Mouse (Mus musculus) MEL (cell line): ENCODE data around the gene Poc1b. TPM values are rescaled to one million over a fixed set of nuclear protein-coding genes. Genes with fewer than 3 reads are reported as not detected.
A peak's percentile ranks its signal among the peaks of the same experiment; 100 is the strongest.

Experiments used
- DNase-seq: peaks from one replicate; pipeline ENCODE4 v3.0.0; 2011; ENCODE audit warnings: low read depth, low spot score
- H3K27ac ChIP-seq: 2 replicates; pipeline ENCODE4 v1.5.1; 2012; ENCODE audit warnings: low read depth, mild to moderate bottlenecking, control low read depth, low read length, moderate library complexity; ENCODE audit not compliant: control insufficient read depth
- H3K27me3 ChIP-seq, 2 experiments: fragments of 150-350 bp in 1 of 2; sonication (generic) in 1 of 2; 2 replicates each; pipeline ENCODE4 v1.6.1; 2012; ENCODE audit warnings: low read length in 2 of 2, mild to moderate bottlenecking in 2 of 2, improper control_type of control experiment in 1 of 2, moderate library complexity in 1 of 2; ENCODE audit not compliant: insufficient read depth in 2 of 2, control insufficient read depth in 1 of 2
- H3K36me3 ChIP-seq, 2 experiments: 2 replicates each; pipeline ENCODE4 v1.6.1; 2012 to 2014; ENCODE audit warnings: low read length in 2 of 2, improper control_type of control experiment in 1 of 2, inconsistent platforms in 1 of 2, mild to moderate bottlenecking in 1 of 2; ENCODE audit not compliant: insufficient read depth in 2 of 2, control insufficient read depth in 1 of 2
- H3K4me1 ChIP-seq, 2 experiments: fragments of 150-350 bp in 1 of 2; sonication (generic) in 1 of 2; 2 replicates each; pipeline ENCODE4 v1.6.1; 2012; ENCODE audit warnings: low read length in 2 of 2, improper control_type of control experiment in 1 of 2, mild to moderate bottlenecking in 1 of 2; ENCODE audit not compliant: insufficient read depth in 2 of 2, control insufficient read depth in 1 of 2
- H3K4me3 ChIP-seq, 2 experiments: fragments of 150-350 bp in 1 of 2; sonication (generic) in 1 of 2; 2 replicates each; pipeline ENCODE4 v1.5.1; 2012; ENCODE audit warnings: low read depth in 2 of 2, low read length in 2 of 2, mild to moderate bottlenecking in 2 of 2, moderate library complexity in 2 of 2, control low read depth in 1 of 2, improper control_type of control experiment in 1 of 2; ENCODE audit not compliant: control insufficient read depth in 1 of 2, insufficient read depth in 1 of 2
- H3K79me2 ChIP-seq: 2 replicates; pipeline ENCODE4 v1.6.1; 2012; ENCODE audit warnings: mild to moderate bottlenecking, low read length, moderate library complexity; ENCODE audit not compliant: control insufficient read depth, poor library complexity, insufficient read depth
- H3K9ac ChIP-seq: 2 replicates; pipeline ENCODE4 v1.6.1; 2012; ENCODE audit warnings: low read depth, mild to moderate bottlenecking, control low read depth, low read length, moderate library complexity; ENCODE audit not compliant: control insufficient read depth, poor library complexity, severe bottlenecking
- H3K9me3 ChIP-seq: fragments of 150-350 bp; sonication (generic); replicated peaks from 2 replicates; pipeline ENCODE4 v1.6.1; 2012; ENCODE audit warnings: mild to moderate bottlenecking, low read length, improper control_type of control experiment, moderate library complexity; ENCODE audit not compliant: insufficient read depth
- CHD2 ChIP-seq: IDR thresholded peaks from 2 replicates; pipeline ENCODE4 v1.6.1; 2011; ENCODE audit warnings: low read length, improper control_type of control experiment
- CTCF ChIP-seq, 3 experiments: IDR thresholded peaks in 2 of 3; conservative IDR thresholded peaks in 1 of 3; 2 replicates each; pipeline ENCODE4 v1.5.1; 2011 to 2012; ENCODE audit warnings: low read length in 3 of 3, low read depth in 2 of 3, mild to moderate bottlenecking in 2 of 3, improper control_type of control experiment in 1 of 3, inconsistent platforms in 1 of 3, mixed read lengths in 1 of 3, moderate library complexity in 1 of 3; ENCODE audit not compliant: control insufficient read depth in 1 of 3, insufficient read depth in 1 of 3, poor library complexity in 1 of 3, severe bottlenecking in 1 of 3
- JUND ChIP-seq: IDR thresholded peaks from 2 replicates; pipeline ENCODE4 v1.6.1; 2011; ENCODE audit warnings: low read depth, mild to moderate bottlenecking, improper control_type of control experiment, low read length
- KAT2A ChIP-seq: conservative IDR thresholded peaks from 2 replicates; pipeline ENCODE4 v1.6.1; 2012; ENCODE audit warnings: low read depth, low read length, improper control_type of control experiment, inconsistent platforms
- MAX ChIP-seq: IDR thresholded peaks from 2 replicates; pipeline ENCODE4 v1.6.1; 2011; ENCODE audit warnings: low read length, improper control_type of control experiment
- MEF2A ChIP-seq: IDR thresholded peaks from 2 replicates; pipeline ENCODE4 v1.6.1; 2014; ENCODE audit warnings: low read depth, mild to moderate bottlenecking, inconsistent platforms, low read length, improper control_type of control experiment; ENCODE audit not compliant: poor library complexity, insufficient replicate concordance, severe bottlenecking; ENCODE audit errors: extremely low read depth
- MXI1 ChIP-seq: IDR thresholded peaks from 2 replicates; pipeline ENCODE4 v1.6.1; 2011; ENCODE audit warnings: mild to moderate bottlenecking, low read depth, low read length, improper control_type of control experiment
- MYB ChIP-seq: IDR thresholded peaks from 2 replicates; pipeline ENCODE4 v1.6.1; 2011; ENCODE audit warnings: mild to moderate bottlenecking, low read depth, low read length, improper control_type of control experiment
- MYC ChIP-seq: IDR thresholded peaks from 2 replicates; pipeline ENCODE4 v1.6.1; 2011; ENCODE audit warnings: low read depth, mild to moderate bottlenecking, low read length, improper control_type of control experiment, moderate library complexity
- NELFE ChIP-seq: IDR thresholded peaks from 2 replicates; pipeline ENCODE4 v1.6.1; 2011; ENCODE audit warnings: low read depth, low read length, improper control_type of control experiment
- NRF1 ChIP-seq: IDR thresholded peaks from 2 replicates; pipeline ENCODE4 v1.6.1; 2014; ENCODE audit warnings: low read depth, mild to moderate bottlenecking, inconsistent platforms, low read length, improper control_type of control experiment, moderate library complexity; ENCODE audit not compliant: poor library complexity, insufficient read depth, severe bottlenecking
- POLR2AphosphoS2 ChIP-seq: IDR thresholded peaks from 2 replicates; pipeline ENCODE4 v1.6.1; 2011; ENCODE audit warnings: low read length, improper control_type of control experiment
- POLR2AphosphoS5 ChIP-seq: IDR thresholded peaks from 2 replicates; pipeline ENCODE4 v1.6.1; 2012; ENCODE audit warnings: low read depth, borderline replicate concordance, mild to moderate bottlenecking, inconsistent platforms, low read length, moderate library complexity, mixed read lengths
- RAD21 ChIP-seq: IDR thresholded peaks from 2 replicates; pipeline ENCODE4 v1.6.1; 2011; ENCODE audit warnings: mild to moderate bottlenecking, low read depth, low read length, improper control_type of control experiment
- RCOR1 ChIP-seq: IDR thresholded peaks from 2 replicates; pipeline ENCODE4 v1.6.1; 2012; ENCODE audit warnings: low read depth, mild to moderate bottlenecking, inconsistent platforms, low read length, improper control_type of control experiment
- SMC3 ChIP-seq: IDR thresholded peaks from 2 replicates; pipeline ENCODE4 v1.6.1; 2011; ENCODE audit warnings: low read depth, low read length, improper control_type of control experiment
- TCF12 ChIP-seq: IDR thresholded peaks from 2 replicates; pipeline ENCODE4 v1.6.1; 2014; ENCODE audit warnings: low read depth, mild to moderate bottlenecking, inconsistent platforms, low read length, improper control_type of control experiment, moderate library complexity
- UBTF ChIP-seq: IDR thresholded peaks from 2 replicates; pipeline ENCODE4 v1.6.1; 2012; ENCODE audit warnings: low read depth, mild to moderate bottlenecking, inconsistent platforms, low read length, improper control_type of control experiment, moderate library complexity, borderline replicate concordance; ENCODE audit not compliant: insufficient read depth
- USF1 ChIP-seq: IDR thresholded peaks from 2 replicates; pipeline ENCODE4 v1.6.1; 2014; ENCODE audit warnings: low read depth, mild to moderate bottlenecking, inconsistent platforms, low read length, improper control_type of control experiment, moderate library complexity
- ZC3H11A ChIP-seq: IDR thresholded peaks from 2 replicates; pipeline ENCODE4 v1.6.1; 2012; ENCODE audit warnings: low read depth, mild to moderate bottlenecking, inconsistent platforms, low read length, improper control_type of control experiment
- ZKSCAN1 ChIP-seq: IDR thresholded peaks from 2 replicates; pipeline ENCODE4 v1.6.1; 2012; ENCODE audit warnings: low read depth, mild to moderate bottlenecking, inconsistent platforms, low read length, improper control_type of control experiment, moderate library complexity
- ZMIZ1 ChIP-seq: IDR thresholded peaks from 2 replicates; pipeline ENCODE4 v1.6.1; 2012; ENCODE audit warnings: low read depth, mild to moderate bottlenecking, inconsistent platforms, low read length, improper control_type of control experiment, moderate library complexity
- ZNF384 ChIP-seq: IDR thresholded peaks from 2 replicates; pipeline ENCODE4 v1.6.1; 2012; ENCODE audit warnings: low read depth, mild to moderate bottlenecking, inconsistent platforms, low read length, improper control_type of control experiment
- polyA plus RNA-seq, 2 experiments: library from polyadenylated mRNA; stranded (reverse) in 1 of 2; unstranded in 1 of 2; fragments of >175 nt in 1 of 2; fragments of >200 nt in 1 of 2; gene quantifications; 2 replicates each; pipeline versions ENCODE4 v1.2.1 to v1.2.4; 2012; ENCODE audit warnings: low replicate concordance in 2 of 2, low read depth in 1 of 2; ENCODE audit not compliant: insufficient read length in 2 of 2, insufficient read depth in 1 of 2, missing spikeins in 1 of 2
- total RNA-seq: library from RNA; depleted of rRNA; stranded (reverse); fragments of 300-350 nt; gene quantifications from 2 replicates; pipeline ENCODE4 v1.2.3, GENCODE M21; 2012

Poc1b gene
- total and polyA plus RNA-seq, 3 experiments, result 3.3 to 15.3 TPM; not detected in 1

- Histone ChIP-seq H3K9me3 (no peaks in the 10 kb centered on the region), H3K27me3 (no peaks in the 10 kb centered on the region), H3K36me3 (peaks cover 0 to 11% of the 10 kb centered on the region in 2 experiments; a peak in 2 of 4 replicates), H3K9ac (no peak overlapping the region), H3K4me1 (peaks cover 0 to 11% of the 10 kb centered on the region in 2 experiments; a peak in 2 of 4 replicates)
- DNase-seq, result no peak
- no peak for TF ChIP-seq ZNF384
- TF ChIP-seq, all 39 proteins: peak for 0
- Histone ChIP-seq H3K4me3 (no peak overlapping the region), H3K79me2 (no peaks in the 10 kb centered on the region), H3K27ac (no peak overlapping the region)
Measured at GRCm38 (mm10) chr10:99083431-99084003, 23.3 kb upstream of the Poc1b start.

- peaks cover 0 to 11% of the 10 kb centered on the region in 2 experiments; a peak in 2 of 4 replicates for H3K36me3 ChIP-seq
- H3K9ac ChIP-seq, result no peak overlapping the region
- peak; percentile 87 for DNase-seq
- H3K79me2 ChIP-seq, result no peaks in the 10 kb centered on the region
- no peak overlapping the region for H3K4me3 ChIP-seq
- no peaks in the 10 kb centered on the region for H3K27me3 ChIP-seq
- TF ChIP-seq NELFE (no peak), POLR2AphosphoS2 (no peak), CTCF (IDR thresholded peaks at IDR 0.05 in 2 of 3, conservative IDR thresholded peaks at IDR 0.05 in 1 of 3; ENCODE audit: control insufficient read depth in 1 of 3, insufficient read depth in 1 of 3, low read depth in 2 of 3, low read length in 3 of 3, poor library complexity in 1 of 3, severe bottlenecking in 1 of 3) (peak; percentile 83 to 97 (median 93)), MXI1 (no peak), RAD21 (peak; percentile 97), SMC3 (peak; percentile 93), ZC3H11A (peak; percentile 96), CHD2 (no peak)
- TF ChIP-seq, all 39 proteins: peak for 4
- Histone ChIP-seq H3K9me3 (no peaks in the 10 kb centered on the region), H3K27ac (no peak overlapping the region), H3K4me1 (peaks cover 0 to 7% of the 10 kb centered on the region in 2 experiments; a peak in 2 of 4 replicates)
Measured at GRCm38 (mm10) chr10:99084397-99085239, 22.2 kb upstream of the Poc1b start.

- H3K79me2 ChIP-seq, result no peaks in the 10 kb centered on the region
- H3K27me3 ChIP-seq, result no peaks in the 10 kb centered on the region
- H3K27ac ChIP-seq, result no peak overlapping the region
- H3K4me1 ChIP-seq, result peaks cover 0 to 9% of the 10 kb centered on the region in 2 experiments; a peak in 2 of 4 replicates
- no peak overlapping the region for H3K9ac ChIP-seq
- DNase-seq, result no peak
- no peak overlapping the region for H3K4me3 ChIP-seq
- H3K9me3 ChIP-seq, result no peaks in the 10 kb centered on the region
- H3K36me3 ChIP-seq, result peaks cover 0 to 11% of the 10 kb centered on the region in 2 experiments; a peak in 2 of 4 replicates
- TF ChIP-seq SMC3, result no peak
- no peak for TF ChIP-seq NRF1
- no peak for TF ChIP-seq UBTF
- no peak for TF ChIP-seq CHD2
- TF ChIP-seq TCF12, result no peak
- no peak for TF ChIP-seq ZMIZ1
- no peak for TF ChIP-seq JUND
- TF ChIP-seq MEF2A, result no peak
- no peak for TF ChIP-seq POLR2AphosphoS5
- TF ChIP-seq MAX, result no peak
- no peak for TF ChIP-seq MYC
- no peak for TF ChIP-seq ZKSCAN1
- TF ChIP-seq USF1, result no peak
- TF ChIP-seq RAD21, result no peak
- no peak for TF ChIP-seq MYB
- no peak for TF ChIP-seq RCOR1
- no peak for TF ChIP-seq POLR2AphosphoS2
- no peak for TF ChIP-seq KAT2A
Measured at GRCm38 (mm10) chr10:99085240-99085587, 21.6 kb upstream of the Poc1b start.
